ENCODE assay signal across 7 mouse cellular contexts in the genomic region with DNA sequence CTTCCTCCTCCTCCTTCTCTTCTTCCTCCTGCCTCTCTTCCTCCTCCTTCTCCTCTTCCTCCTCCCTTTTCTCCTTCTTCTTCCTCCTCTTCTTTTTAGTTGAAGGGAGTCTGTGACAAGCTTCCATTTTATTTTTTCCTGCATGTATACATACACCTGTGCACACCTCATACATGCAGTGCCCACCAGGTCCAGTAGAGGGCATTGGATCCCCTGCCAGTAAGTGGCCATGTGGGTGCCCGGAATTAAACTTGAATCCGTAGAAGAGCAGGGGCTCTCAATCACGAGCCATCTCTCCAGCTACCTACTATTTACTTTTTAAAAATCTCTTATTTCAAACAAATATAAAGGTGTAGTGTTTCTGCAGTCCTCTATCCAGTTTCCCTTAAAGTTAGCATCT. TPM values are rescaled to one million over a fixed set of nuclear protein-coding genes. Genes with fewer than 3 reads are reported as not detected.
DNase-seq lines count a peak whose midpoint lies in the region; ATAC-seq and TF ChIP-seq lines count a peak whose summit lies in the region.

No protein-coding gene starts in this region.

- TF ChIP-seq CTCF in liver, embryonic 14.5 days (IDR thresholded peaks at IDR 0.05; ENCODE audit: low read depth) = peak; percentile 70

- H3K9me3 ChIP-seq in liver, embryonic 14.5 days (ENCODE audit: control insufficient read depth, low read length) = no peaks in the 10 kb centered on the region

- no peak overlapping the region for H3K9ac ChIP-seq in liver, embryonic 14.5 days (replicated peaks)

- intact Hi-C loops in gastrocnemius, postnatal 14 days (cut with DNase I; ENCODE audit: low total_unique reads) = no loop called here

- no peak for TF ChIP-seq EP300 in liver, embryonic 14.5 days (IDR thresholded peaks at IDR 0.05; ENCODE audit: low read depth)

- H3K27me3 ChIP-seq in liver, embryonic 14.5 days (ENCODE audit: control insufficient read depth, insufficient read depth, low read length) = no peaks in the 10 kb centered on the region

- no peak for ATAC-seq in liver, embryonic 14.5 days (ENCODE audit: insufficient read depth)

- H3K4me2 ChIP-seq in liver, embryonic 14.5 days (ENCODE audit: low read depth) = no peak overlapping the region

- no peak overlapping the region for H3K4me3 ChIP-seq in liver, embryonic 14.5 days (ENCODE audit: insufficient read depth in 1 of 2, low read depth in 2 of 2, low read length in 2 of 2)

- DNase-seq in layer of hippocampus, adult 9-11 months = peak; percentile 17
- no peak for DNase-seq in layer of hippocampus, postnatal 14 days (ENCODE audit: low spot score in 2 of 2)
- DNase-seq in MEL-GATA-1-ER (ENCODE audit: extremely low read depth, low read depth) = peak; percentile 10
- peak; percentile 16 for DNase-seq in c-Kit-positive CD71-negative TER-119-negative erythroid progenitor cells, embryonic 14.5 days (ENCODE audit: low read depth)
- DNase-seq in gastrocnemius, postnatal 14 days = peak; percentile 6
- DNase-seq in liver, embryonic 14.5 days (ENCODE audit: low read depth in 3 of 3, low spot score in 3 of 3) = peak in 1 of 3 experiments; percentile 9
- DNase-seq in right cerebral cortex, postnatal 36 days (ENCODE audit: low spot score in 2 of 2) = peak; percentile 9 to 23

- H3K36me3 ChIP-seq in liver, embryonic 14.5 days (replicated peaks; ENCODE audit: control insufficient read depth, insufficient read depth, low read depth) = no peaks in the 10 kb centered on the region

- 13% methylated on average over 3 of the region's 3 CpGs for WGBS in liver, embryonic 14.5 days (ENCODE audit: insufficient replicate concordance)

- H3K27ac ChIP-seq in liver, embryonic 14.5 days = no peak overlapping the region

- no peaks in the 10 kb centered on the region for H3K4me1 ChIP-seq in liver, embryonic 14.5 days (replicated peaks; ENCODE audit: control insufficient read depth in 2 of 2, insufficient read depth in 2 of 2, low read length in 1 of 2)

RNA-seq across cellular contexts. Expression of gene Eml5, which starts 50.5 kb away (rescaled TPM):
- total RNA-seq in layer of hippocampus, postnatal 14 days (2021) = 10 to 100 TPM; 66.2 to 82.7 TPM
- 1 to 10 TPM; 1.3 to 1.7 TPM for total RNA-seq in gastrocnemius, postnatal 14 days (2021)
- polyA plus RNA-seq in liver, embryonic 14.5 days (2012; rRNA removed) = 0.74 and 1.1 TPM in 2 replicates
- 0.22 and 0.71 TPM in 2 replicates for polyA plus RNA-seq in liver, embryonic 14.5 days (2014; fragmentation: Nextera tagmentation; extraction: Ambion mirVana)

Comparison
In these comparisons a context has a peak if more than half of its experiments do, and no peak if none do; other contexts are left out.
1. DNase-seq: peak in layer of hippocampus, adult 9-11 months (single experiment), MEL-GATA-1-ER (single experiment), c-Kit-positive CD71-negative TER-119-negative erythroid progenitor cells, embryonic 14.5 days (single experiment), gastrocnemius, postnatal 14 days (single experiment) and right cerebral cortex, postnatal 36 days (2 of 2); none in layer of hippocampus, postnatal 14 days (0 of 2).
2. RNA of gene Eml5, which starts 50.5 kb away (total RNA-seq): 66.2 to 82.7 TPM in layer of hippocampus, postnatal 14 days; 1.3 to 1.7 TPM in gastrocnemius, postnatal 14 days; every median in the first group is over 10 times any median in the second.